Mouse (Mus musculus): ENCODE measurements around the gene BC055324.

DNA sequence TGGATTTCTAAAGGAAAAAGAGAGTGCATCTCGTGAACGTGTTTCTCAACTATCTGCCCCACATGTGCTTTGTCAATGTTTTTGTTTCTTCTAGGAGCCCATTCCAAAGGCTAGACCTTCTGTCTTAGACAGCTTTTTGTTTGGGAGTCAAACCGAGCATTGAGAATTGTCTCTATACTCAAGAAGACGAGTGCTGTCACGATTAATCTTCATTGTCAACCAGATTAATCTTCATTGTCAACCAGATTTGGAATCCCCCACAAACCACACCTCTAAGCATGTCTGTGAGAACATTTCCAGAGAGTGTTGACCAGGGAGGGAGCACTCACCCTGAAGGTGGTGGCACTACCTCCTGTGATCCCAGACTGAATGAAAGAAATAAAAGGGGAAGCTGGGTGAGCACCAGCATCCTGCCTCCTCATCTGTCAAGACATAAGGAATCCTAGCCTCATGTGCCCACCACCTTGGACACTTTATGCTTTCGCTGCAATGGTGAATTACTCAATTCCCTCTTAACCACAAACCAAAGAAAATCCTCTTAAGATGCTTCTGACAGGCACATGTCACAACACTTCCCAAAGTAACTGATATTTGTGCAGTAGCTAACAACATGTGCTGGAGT is 7.3 kb upstream of the BC055324 start:
- TF ChIP-seq CTCF (IDR thresholded peaks at IDR 0.05; ENCODE audit: low read depth, low read length) (no peak), EP300 (IDR thresholded peaks at IDR 0.05; ENCODE audit: insufficient read depth, low read depth, low read length) (no peak), POLR2A (IDR thresholded peaks at IDR 0.05; ENCODE audit: insufficient read depth, low read length) (no peak)
